Mouse (Mus musculus) mouse embryonic stem cell (cell line): ENCODE results near the gene Sv2a.
"Not testable (repeated sequence)": the region's sequence is repeated elsewhere in the genome, so short reads cannot be mapped to it uniquely, and the experiment has no call there.

Source experiments
- in situ Hi-C, 2 experiments: fragments of 300-500 bp; cut with MboI; formaldehyde crosslinking; loops; 1 replicate in 1 of 2; 3 replicates in 1 of 2; pipeline ENCODE4 v1.14.3; 2019 to 2020; ENCODE audit warnings: low sequenced_read_pairs in 2 of 2, low pct_unique_long_range_greater_than_20kb in 1 of 2, mixed read lengths in 1 of 2; ENCODE audit not compliant: unreplicated experiment in 1 of 2

Sv2a gene

DNA sequence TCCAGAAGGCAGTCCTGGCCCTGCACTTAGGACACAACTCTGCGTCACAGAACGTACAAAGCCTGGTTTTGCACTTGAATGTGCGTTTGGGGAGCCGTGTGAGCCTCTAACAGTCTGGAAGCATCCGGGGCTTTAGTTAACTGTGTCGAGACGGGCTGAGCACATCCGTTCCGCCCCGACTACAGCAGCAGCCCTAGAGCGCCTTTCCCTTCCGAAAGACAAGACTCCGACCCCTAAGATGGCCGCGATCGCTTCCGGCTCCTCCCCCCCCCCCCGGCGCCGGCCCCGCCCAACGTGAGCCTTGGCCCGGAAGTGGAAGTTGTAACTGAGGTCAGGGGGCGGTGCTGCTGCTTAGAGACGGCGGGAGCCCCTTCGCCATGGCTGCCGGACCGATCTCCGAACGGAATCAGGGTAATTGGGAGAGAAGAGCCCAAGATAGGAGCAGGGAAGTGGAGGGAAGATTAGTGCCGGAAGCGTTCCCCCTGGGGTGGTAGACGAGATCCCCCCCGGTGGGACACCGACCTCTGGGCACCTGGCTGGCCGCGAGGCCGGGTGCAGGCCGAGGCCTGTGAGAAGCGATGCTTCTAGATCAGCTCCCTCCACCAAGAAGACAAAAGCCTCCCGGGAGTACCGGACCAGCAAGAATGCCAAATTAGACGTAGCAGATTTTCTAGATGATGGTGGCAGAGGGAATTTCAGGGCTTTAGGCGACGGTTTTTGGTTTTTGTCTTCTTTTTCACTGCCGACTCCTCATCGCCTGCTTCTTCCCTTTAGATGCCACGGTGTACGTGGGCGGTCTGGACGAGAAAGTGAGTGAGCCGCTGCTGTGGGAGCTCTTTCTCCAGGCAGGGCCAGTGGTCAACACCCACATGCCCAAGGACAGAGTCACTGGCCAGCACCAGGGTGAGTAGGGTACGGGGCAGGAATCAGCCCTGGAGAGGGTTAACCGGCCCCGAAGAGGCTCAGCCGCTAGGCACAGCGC lies 8.5 kb upstream of the Sv2a start, which contains the start of gene Sf3b4:
Gene Sf3b4, plus strand, starts transcription at position 136 of the 982 bp plus-strand sequence.
- in situ Hi-C loops = no loop called here

DNA sequence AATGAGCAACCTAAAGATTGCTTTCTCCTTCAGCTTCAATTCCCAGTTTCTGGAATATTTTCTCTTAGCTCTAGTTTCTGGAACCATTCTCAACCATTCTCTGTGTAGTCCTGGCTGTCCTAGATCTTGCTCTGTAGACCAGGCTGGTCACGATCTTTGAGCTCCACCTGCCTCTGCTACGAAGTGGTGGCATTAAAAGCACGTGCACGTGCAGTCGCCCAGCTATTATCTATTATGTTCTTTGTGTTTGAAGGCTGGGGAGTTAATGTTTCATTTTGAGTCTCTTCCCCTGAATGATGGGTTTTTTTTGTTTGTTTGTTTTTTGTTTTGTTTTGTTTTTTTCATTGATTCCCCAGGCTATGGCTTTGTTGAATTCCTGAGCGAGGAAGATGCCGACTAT lies 7.8 kb upstream of the Sv2a start:
- in situ Hi-C loops = no loop called here

DNA sequence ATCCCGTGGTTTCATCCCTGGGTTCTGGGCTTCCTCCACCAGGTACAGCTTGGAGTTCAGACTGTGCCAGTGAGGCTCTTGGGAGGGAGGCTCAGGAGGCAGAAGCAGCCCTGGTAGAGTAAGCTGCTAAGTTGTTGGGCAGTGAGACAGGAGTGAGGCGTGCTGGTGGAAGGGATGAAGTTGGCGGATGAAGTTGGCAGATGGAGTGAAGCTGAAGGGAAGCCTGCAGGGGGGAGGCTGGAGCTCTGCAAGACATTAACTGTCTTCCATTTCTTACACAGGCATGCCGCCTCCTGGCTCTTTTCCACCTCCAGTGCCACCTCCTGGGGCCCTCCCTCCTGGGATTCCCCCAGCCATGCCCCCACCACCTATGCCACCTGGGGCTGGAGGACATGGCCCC lies 6.9 kb upstream of the Sv2a start:
- in situ Hi-C loops = not testable (repeated sequence)

DNA sequence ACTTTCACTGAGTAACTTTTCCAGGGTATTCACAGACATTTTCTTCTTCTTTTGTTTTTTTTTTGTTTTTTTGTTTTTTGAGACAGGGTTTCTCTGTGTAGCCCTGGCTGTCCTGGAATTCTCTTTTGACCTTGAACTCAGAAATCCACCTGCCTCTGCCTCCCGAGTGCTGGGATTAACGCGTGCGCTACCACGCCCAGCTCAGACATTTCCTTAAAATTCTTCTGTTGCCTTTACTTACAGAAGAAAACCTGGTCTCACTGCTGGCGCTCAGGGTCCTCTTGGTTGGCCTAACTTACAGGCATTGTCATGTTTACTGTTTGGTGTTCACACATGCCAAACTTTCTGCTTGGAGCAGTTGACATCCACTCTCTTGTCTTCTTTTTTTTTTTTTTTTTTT lies 5.7 kb upstream of the Sv2a start:
- in situ Hi-C loops = no loop called here

DNA sequence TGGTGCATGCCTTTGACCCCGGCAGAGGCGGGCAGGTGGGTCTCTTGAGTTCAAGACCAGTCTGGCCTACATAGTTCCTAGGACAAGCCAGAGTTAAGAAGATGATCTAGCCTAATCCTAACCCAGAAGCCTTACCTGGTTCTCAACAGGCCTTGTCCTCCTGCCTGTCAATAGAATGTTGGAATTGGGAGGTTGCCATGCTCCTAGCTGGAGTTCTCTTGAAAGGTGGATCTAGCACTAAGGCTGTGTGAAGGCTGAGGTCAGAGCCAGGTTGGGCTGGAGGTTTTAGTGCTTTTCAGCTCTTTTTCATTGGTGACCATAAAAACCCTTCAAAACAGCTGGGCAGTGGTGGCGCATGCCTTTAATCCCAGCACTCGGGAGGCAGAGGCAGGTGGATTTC lies 2.5 kb upstream of the Sv2a start:
- in situ Hi-C loops = no loop called here

DNA sequence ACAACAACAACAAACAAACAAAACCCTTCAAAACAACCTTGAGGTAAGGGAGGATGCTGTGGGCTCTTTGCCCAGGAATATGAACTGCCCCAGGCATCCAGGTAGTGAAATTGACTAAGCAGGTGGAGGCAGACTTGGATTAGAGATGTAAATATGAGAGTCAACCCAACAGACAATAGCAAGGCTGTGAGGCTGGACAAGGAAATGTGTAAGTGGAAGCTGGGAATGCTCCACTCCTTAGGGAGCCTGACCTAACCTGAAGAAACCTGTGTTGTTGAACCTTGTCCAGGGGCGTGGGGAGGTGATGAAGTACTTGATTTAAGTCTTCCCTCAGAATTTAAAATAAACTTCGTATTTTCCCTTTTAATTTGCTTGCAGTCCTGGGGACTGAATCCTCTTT lies 2.0 kb upstream of the Sv2a start:
- in situ Hi-C loops = no loop called here

DNA sequence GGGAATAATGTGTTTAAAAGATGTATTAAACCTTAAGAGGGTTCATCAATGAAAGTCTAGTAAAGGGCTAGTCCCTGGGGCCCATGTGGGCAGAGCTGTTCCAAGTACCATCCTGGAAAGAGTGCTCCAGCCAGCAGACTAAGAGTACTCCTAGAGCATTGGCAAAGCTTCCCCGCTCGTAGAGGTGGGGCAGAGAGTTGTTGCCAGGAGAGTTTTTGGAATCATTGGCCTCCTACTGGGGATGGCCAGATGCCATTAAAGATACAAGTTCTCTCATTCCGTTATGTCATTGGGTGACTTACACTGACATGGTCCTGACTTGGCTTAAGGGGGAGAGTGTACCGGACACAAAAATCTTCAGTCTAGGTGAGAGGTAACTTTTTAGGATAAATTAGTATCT lies 1.4 kb upstream of the Sv2a start:
- in situ Hi-C loops = no loop called here

DNA sequence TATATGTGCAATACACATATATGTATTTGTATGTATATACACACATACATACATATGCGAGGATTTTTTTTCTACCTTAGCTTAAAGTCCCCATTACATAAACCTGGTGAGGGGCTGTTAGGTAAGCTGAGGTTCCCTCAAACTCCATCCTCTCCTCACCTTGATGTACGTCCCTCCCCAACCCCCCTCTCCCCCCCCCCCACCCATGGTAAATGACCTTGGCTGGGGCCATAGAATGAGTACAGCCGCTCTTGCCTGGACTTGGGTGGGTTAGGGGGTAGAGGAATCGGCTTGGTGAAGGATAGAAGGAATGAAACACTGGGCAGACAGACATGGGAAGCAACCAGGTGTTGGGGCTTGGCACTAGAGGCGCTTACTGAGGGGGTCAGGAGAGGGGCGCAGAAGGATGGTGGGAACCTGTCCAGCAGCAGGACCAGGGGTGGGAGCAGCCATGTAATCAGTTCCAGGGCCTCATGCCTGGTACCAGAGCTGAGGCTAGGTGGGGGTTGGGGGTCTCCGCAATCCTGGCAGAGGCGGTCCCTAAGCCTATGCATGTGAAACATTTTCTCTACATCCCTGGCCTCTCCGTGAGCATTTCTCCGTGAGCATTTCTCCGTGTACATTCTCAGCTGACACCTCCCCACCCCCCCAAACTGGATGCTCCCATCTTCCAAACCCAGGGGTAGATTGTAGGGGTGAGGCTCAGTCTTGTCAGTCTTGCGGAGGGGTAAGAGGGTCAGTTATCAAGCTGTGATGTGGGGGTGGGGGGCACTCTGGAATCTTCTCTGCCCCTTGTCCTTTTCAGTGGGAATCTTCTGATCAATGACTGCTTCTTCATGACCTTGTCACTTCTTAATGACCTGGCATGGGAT lies 795 bp downstream of the Sv2a start:
- in situ Hi-C loops = no loop called here

DNA sequence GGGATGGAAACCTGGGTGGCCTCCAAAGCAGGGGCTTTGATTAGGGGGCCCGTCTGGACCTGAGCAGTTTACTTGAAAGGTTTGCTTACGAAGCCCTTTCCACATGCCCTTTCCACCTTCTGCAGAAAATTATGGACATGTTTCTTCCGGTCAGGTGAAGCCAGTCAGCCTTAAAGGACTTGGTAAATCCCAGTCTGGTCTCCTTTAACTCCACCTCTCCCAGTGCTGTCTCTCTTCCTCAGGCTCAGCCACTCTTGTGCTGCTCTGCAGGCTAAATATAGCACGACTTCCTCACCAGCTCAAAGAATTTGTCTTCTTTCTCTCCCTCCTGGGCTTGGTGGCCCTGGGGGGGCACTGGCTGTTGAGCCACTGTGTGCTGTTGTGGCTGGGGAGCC lies 1.4 kb downstream of the Sv2a start:
- in situ Hi-C loops = no loop called here

DNA sequence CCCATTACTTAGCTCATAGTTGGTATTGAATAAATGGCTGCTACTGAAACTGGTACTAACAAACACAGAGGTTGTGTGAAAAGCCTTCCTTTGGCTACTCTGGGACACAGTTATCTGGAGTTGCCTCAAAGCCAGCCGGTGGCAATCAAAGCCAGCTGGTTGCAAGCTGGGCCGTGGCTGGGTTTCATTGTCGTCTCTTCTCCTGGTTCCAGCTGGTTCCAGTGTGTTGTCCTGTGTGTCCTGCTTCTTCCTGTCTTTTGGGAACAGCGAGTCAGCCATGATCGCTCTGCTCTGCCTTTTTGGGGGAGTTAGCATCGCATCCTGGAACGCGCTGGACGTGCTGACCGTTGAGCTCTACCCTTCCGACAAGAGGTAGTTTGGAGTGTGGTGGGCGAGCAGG lies 12.0 kb downstream of the Sv2a start:
- in situ Hi-C loops = no loop called here

DNA sequence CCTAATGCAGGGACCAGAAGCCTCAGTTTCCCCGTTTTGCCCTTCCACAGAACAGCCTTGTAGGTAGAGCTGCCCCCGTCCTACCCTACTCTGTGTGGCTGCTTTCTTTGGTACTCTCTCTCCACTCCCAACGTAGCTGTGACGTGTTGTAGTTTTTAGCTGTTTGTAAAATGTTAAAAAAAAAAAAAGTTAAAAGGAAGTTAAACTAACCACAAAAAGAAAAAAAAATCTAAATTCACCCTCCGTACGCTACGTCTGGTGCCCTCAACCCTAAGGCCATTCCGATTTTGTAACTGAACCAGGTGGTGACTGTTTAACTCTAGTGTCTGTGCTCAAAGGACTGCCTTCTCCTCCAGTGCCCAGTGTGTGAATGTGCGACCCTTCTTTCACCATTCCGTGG lies 14.0 kb downstream of the Sv2a start:
- in situ Hi-C loops = no loop called here

DNA sequence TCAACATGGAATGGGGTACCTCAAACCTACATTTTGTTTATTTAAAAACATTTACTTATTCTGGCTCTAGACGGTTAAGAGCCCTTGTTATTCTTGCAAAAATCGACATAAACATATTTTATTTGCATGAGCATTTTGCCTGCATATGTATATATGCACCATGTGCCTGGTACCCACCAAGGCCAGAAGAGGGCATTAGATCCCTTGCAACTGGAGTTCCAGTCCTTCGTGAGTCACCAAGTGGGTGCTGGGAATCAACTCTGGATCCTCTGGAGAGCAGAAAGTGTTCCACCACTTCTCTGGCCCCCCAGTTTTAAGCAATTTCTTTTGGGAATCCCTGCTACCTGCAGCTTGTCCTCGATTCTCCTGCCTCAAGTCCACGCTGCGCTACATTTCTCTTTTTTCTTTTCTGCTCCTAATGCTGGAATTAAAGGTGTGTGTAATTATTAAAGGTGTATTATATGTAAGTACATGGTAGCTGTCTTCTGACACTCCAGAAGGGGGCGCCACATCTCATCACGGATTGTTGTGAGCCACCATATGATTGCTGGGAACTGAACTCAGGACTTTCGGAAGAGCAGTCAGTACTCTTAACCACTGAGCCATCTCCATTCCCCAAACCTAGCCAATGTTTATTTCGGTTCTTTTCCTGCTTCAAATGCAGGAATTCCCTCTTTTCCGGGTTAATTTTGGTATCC lies 14.8 kb downstream of the Sv2a start:
- in situ Hi-C loops = no loop called here

DNA sequence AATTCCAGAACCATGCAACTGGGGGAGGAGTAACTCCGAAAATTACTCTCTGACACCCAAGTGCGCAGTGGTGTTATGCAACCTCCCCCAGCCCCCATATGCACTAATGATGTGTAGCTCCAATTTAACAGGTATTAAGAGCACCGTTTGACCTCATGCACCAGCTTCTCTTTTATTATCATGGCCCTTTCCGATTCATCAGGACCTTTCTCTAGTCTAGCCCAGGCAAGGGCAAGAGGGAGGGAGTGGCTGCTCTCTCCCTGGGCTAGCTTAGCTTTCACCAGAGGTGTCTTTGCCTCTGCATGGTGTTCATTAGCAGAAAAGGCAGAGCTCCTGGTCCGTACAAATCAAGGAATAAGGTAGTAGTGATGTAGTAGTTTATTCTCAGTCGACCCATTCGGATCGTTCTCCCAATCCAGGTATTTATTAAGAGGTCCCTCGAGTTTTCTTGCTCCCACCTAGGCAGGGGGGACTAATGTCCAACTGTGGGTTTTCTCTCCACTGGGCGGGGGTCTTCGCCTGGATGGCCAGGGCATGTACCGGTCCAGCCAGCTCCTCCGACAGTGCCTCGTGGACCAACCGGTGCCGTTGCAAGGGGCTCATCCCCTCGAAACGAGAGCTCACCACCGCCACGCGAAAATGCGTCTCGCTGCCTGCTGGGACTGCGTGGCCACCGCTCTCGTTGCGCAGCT lies 15.6 kb downstream of the Sv2a start:
- in situ Hi-C loops = no loop called here

DNA sequence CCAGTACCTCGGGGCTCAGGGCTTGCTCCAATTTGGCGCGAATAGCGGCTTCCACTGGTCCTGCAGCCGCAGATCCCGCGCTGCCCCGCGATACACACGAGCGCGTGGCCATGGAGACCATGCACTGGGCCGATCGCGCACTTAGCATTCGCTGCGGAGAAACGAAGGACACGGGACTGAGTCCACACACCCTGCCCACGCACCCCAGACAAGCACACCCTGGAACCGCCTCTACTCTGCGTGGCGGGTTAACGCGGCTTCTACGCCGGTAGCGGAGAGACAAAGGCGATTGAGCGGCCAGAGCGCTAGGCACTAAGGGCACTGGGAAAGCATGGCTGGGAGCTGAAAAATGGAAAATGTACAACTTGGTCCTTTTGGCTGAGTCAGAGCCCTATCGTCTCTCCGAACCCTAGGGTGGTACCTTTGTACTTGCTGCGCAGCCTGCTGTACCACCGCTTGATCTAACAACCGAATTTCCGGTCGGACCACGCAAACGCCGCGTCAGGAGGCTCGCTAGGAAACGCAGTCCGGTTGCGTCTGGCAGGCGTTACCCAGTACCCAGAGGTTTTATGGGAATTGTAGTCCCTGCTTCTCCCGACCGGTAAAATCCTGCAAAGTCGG lies 16.3 kb downstream of the Sv2a start:
- in situ Hi-C loops = no loop called here

DNA sequence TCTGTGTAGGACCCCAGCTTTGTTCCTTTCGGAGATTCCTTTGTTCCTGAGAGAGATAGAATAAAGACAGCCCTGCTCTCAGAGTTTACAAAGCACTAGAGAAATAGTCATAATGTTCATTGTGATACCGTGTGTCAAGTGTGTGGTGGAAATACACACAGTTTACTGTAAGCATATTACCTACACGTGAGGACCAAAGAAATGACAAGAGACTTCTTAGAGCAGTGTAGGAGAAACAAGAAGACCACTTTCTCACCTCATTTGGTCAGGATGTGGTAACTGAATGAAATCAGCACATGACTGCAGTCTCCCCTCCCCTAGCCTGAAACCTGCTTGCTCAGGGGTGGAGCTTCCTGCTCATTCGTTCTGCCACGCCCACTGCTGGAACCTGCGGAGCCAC lies 17.2 kb downstream of the Sv2a start:
- in situ Hi-C loops = no loop called here

DNA sequence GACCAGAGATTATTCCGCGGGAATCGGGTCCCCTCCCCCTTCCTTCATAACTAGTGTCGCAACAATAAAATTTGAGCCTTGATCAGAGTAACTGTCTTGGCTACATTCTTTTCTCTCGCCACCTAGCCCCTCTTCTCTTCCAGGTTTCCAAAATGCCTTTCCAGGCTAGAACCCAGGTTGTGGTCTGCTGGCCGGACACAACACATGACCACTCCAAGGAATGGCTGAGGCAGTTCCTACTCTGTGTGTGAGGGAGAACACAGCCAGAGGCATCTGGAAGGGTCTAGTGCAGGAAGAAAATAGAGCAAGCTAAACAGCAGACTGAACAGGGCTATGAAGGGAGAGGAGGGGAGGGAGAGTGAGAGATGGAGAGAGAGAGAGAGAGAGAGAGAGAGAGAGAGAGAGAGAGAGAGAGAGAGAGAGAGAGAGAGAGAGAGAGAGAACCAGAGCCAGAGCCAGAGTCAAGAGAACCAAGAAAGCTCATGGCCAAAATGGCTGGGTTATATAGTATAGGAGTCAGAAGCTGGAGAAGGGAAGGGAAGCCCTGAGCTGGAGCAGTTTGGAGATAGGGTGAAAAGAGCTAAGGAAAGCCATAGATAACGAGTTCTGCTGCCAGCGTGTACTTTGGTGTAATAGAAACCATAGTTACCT lies 17.8 kb downstream of the Sv2a start:
- in situ Hi-C loops = not testable (repeated sequence)

DNA sequence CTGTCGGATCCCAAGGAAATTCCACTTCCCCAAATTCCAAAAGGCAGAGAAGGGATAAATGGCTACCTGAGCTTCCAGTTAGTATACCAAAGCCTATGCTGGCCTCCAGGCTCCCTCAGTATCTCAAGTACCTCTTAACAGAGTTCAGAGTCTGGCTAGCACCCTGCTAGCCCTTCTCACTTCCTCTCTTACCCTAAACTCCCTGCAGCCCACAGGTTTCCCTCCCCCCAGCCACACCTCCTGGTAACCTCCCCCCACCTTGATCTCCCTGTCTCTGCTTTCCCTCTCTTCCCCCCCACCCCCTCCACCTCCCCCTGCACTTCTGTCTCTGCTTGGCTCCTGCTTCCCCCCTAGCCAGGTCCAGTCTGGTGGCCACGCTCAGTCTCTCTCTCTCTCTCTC lies 18.8 kb downstream of the Sv2a start:
- in situ Hi-C loops = no loop called here

DNA sequence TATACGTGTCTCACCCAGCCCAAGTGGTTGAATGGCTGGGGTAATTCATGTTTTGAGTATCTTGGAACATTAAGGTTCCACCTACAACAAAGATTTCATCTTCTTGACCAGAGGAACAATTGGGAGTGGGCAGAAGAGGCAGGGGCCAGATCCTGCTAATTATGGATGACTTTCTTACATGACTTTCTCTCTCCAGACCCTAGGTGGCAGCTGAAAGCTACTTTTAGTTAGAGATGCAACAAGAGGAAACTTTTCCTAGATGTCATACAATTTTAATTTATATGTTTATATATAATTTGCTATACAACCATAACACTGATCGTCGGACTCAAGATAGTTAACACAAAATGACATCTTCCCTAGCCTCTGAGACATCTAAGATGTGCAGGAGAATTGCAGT lies 26.9 kb downstream of the Sv2a start:
- in situ Hi-C loops = no loop called here
